8 mouse cellular contexts compared by ENCODE assay signal in genomic region chr17:35994175-35994878, GRCm38 (mm10). TPM values are rescaled to one million over a fixed set of nuclear protein-coding genes. Genes with fewer than 3 reads are reported as not detected.
A peak's percentile ranks its signal among the peaks of the same experiment; 100 is the strongest.
DNase-seq lines count a peak whose midpoint lies in the region; ATAC-seq lines count a peak whose summit lies in the region.

No protein-coding gene starts in this region.

- no peaks in the 10 kb centered on the region for H3K9me3 ChIP-seq in hindbrain, embryonic 15.5 days

- H3K9ac ChIP-seq in hindbrain, embryonic 15.5 days, result peak overlapping the region; percentile 71

- peak; percentile 82 for ATAC-seq in hindbrain, embryonic 15.5 days (ENCODE audit: low FRiP score, low read depth)

- DNase-seq in R1 (ENCODE audit: low read depth, low spot score), result peak; percentile 89
- DNase-seq in cerebellum, postnatal 25 days, result peak; percentile 80 to 87
- peak; percentile 78 to 87 for DNase-seq in frontal cortex, postnatal 36 days (ENCODE audit: low spot score in 2 of 2)
- peak; percentile 65 for DNase-seq in left cerebral cortex, adult 11 months (ENCODE audit: low spot score)
- peak; percentile 93 for DNase-seq in lung, postnatal 36 days
- peak; percentile 90 for DNase-seq in retina, postnatal 1 day
- peak; percentile 74 for DNase-seq in thymus, postnatal 4 days

- H3K36me3 ChIP-seq in hindbrain, embryonic 15.5 days, result peaks cover 6% of the 10 kb centered on the region; the same call in 1 of the 2 replicates

- 2% methylated on average over 31 of the region's 31 CpGs for WGBS in hindbrain, embryonic 15.5 days

- no peaks in the 10 kb centered on the region for H3K27me3 ChIP-seq in hindbrain, embryonic 15.5 days

- peak overlapping the region; percentile 82 for H3K27ac ChIP-seq in hindbrain, embryonic 15.5 days (replicated peaks)

- H3K4me1 ChIP-seq in hindbrain, embryonic 15.5 days (replicated peaks), result peaks cover 33% of the 10 kb centered on the region

- peak overlapping the region; percentile 62 for H3K4me3 ChIP-seq in hindbrain, embryonic 15.5 days

- peak overlapping the region; percentile 66 for H3K4me2 ChIP-seq in hindbrain, embryonic 15.5 days

RNA-seq across cellular contexts. Expression of gene Prr3, which starts 14.3 kb away (rescaled TPM):
- 89.0 and 92.9 TPM in 2 replicates for polyA plus RNA-seq in hindbrain, embryonic 15.5 days (2015; fragmentation: Nextera tagmentation; extraction: Ambion mirVana)

RNA-seq across cellular contexts. Expression of gene Gnl1, which starts 14.7 kb away (rescaled TPM):
- 62.7 and 65.5 TPM in 2 replicates for polyA plus RNA-seq in hindbrain, embryonic 15.5 days (2015; fragmentation: Nextera tagmentation; extraction: Ambion mirVana)

RNA-seq across cellular contexts. Expression of gene Abcf1, which starts 24.8 kb away (rescaled TPM):
- 76.1 and 81.0 TPM in 2 replicates for polyA plus RNA-seq in hindbrain, embryonic 15.5 days (2015; fragmentation: Nextera tagmentation; extraction: Ambion mirVana)

RNA-seq across cellular contexts. Expression of gene H2-T24, which starts 26.0 kb away (rescaled TPM):
- 9.0 and 9.9 TPM in 2 replicates for polyA plus RNA-seq in hindbrain, embryonic 15.5 days (2015; fragmentation: Nextera tagmentation; extraction: Ambion mirVana)

RNA-seq across cellular contexts. Expression of gene H2-T23, which starts 38.3 kb away (rescaled TPM):
- polyA plus RNA-seq in hindbrain, embryonic 15.5 days (2015; fragmentation: Nextera tagmentation; extraction: Ambion mirVana), result 4.8 and 6.6 TPM in 2 replicates

Comparison
In these comparisons a context has a peak if more than half of its experiments do, and no peak if none do; other contexts are left out.
1. Peak in every context shown above with its lines: DNase-seq, ATAC-seq, H3K4me3 ChIP-seq and H3K27ac ChIP-seq.